Mouse (Mus musculus): Measurements from ENCODE around the gene Clstn2. TPM values are rescaled to one million over a fixed set of nuclear protein-coding genes. Genes with fewer than 3 reads are reported as not detected.

Clstn2 gene
- total RNA-seq (2021), result 10 to 100 TPM; 75.6 to 83.7 TPM
- long read RNA-seq, experiment 1, partial matches to known transcripts, result 17 of 31 reads
- long read RNA-seq, experiment 1, other reads (novel, unspliced or antisense), result 14 of 31 reads
- long read RNA-seq, experiment 2, partial matches to known transcripts, result 19 of 36 reads
- long read RNA-seq, experiment 2, other reads (novel, unspliced or antisense), result 17 of 36 reads

GRCm38 (mm10) chr9:98032573-98033272, at the start of gene Clstn2:
Clstn2 (minus strand) TSS chr9:98033181.
- peak within 1 kb of the TSS; percentile 69 for H3K4me3 ChIP-seq
- intact Hi-C loops (cut with DNase I), result loop anchor here (1.0 to 10.0 kb wide), 8 partner anchors 100 to 734 kb away; no protein-coding TSS in a partner anchor
- TF ChIP-seq CTCF (IDR thresholded peaks at IDR 0.05), result peak; percentile 27

GRCm38 (mm10) chr9:98067767-98068166, 34.8 kb upstream of the Clstn2 start:
- intact Hi-C loops (cut with DNase I), result no loop called here
- no peak overlapping the region for H3K27ac ChIP-seq
- no peak for TF ChIP-seq CTCF (IDR thresholded peaks at IDR 0.05)
- H3K4me3 ChIP-seq, result no peak overlapping the region
- DNase-seq (ENCODE audit: extremely low spot score in 1 of 2, low spot score in 2 of 2), result no peak

More at GRCm38 (mm10) chr9:98032573-98033272, at the start of gene Clstn2:
- peak within 1 kb of the TSS; percentile 90 for H3K27ac ChIP-seq
- peak; percentile 79 to 85 for DNase-seq (ENCODE audit: extremely low spot score in 1 of 2, low spot score in 2 of 2)

- intact Hi-C loops (cut with DNase I), result no loop called here
- H3K4me3 ChIP-seq, result no peak overlapping the region
These were observed 28.7 kb upstream of the Clstn2 start for GRCm38 (mm10) chr9:98061646-98062045.

GRCm38 (mm10) chr9:98057291-98057690, 24.3 kb upstream of the Clstn2 start:
- intact Hi-C loops (cut with DNase I), result no loop called here
- no peak for DNase-seq (ENCODE audit: extremely low spot score in 1 of 2, low spot score in 2 of 2)
- Histone ChIP-seq H3K27ac (no peak overlapping the region), H3K4me3 (no peak overlapping the region)
- TF ChIP-seq CTCF (IDR thresholded peaks at IDR 0.05), result no peak

More at GRCm38 (mm10) chr9:98061646-98062045, 28.7 kb upstream of the Clstn2 start:
- H3K27ac ChIP-seq, result no peak overlapping the region
- no peak for DNase-seq (ENCODE audit: extremely low spot score in 1 of 2, low spot score in 2 of 2)
- TF ChIP-seq CTCF (IDR thresholded peaks at IDR 0.05), result no peak

GRCm38 (mm10) chr9:98051343-98051742, 18.4 kb upstream of the Clstn2 start:
- Histone ChIP-seq H3K4me3 (no peak overlapping the region), H3K27ac (no peak overlapping the region)
- intact Hi-C loops (cut with DNase I), result no loop called here
- DNase-seq (ENCODE audit: extremely low spot score in 1 of 2, low spot score in 2 of 2), result no peak
- TF ChIP-seq CTCF (IDR thresholded peaks at IDR 0.05), result no peak

- DNase-seq (ENCODE audit: extremely low spot score in 1 of 2, low spot score in 2 of 2), result peak; percentile 19 to 31
- Histone ChIP-seq H3K27ac (peak overlapping the region; percentile 90), H3K4me3 (peak overlapping the region; percentile 69)
- intact Hi-C loops (cut with DNase I), result loop anchor here (1.0 to 10.0 kb wide), 8 partner anchors 99 to 735 kb away; no protein-coding TSS in a partner anchor
- no peak; the same call in none of the 2 replicates for TF ChIP-seq CTCF (IDR thresholded peaks at IDR 0.05)
These were observed 383 bp upstream of the Clstn2 start for GRCm38 (mm10) chr9:98033273-98033855.

- peak overlapping the region; percentile 69 for H3K4me3 ChIP-seq
- DNase-seq (ENCODE audit: extremely low spot score in 1 of 2, low spot score in 2 of 2), result peak; percentile 29 to 46
- peak overlapping the region; percentile 90 for H3K27ac ChIP-seq
- intact Hi-C loops (cut with DNase I), result loop anchor here (5.0 to 10.0 kb wide), 7 partner anchors 100 to 577 kb away; no protein-coding TSS in a partner anchor
- TF ChIP-seq CTCF (IDR thresholded peaks at IDR 0.05), result no peak
These were observed 946 bp downstream of the Clstn2 start for GRCm38 (mm10) chr9:98031898-98032572.

GRCm38 (mm10) chr9:98030715-98031114, 2.3 kb downstream of the Clstn2 start:
- intact Hi-C loops (cut with DNase I), result loop anchor here (5.0 to 10.0 kb wide), 7 partner anchors 102 to 576 kb away; no protein-coding TSS in a partner anchor
- H3K4me3 ChIP-seq, result peak overlapping the region; percentile 69
- DNase-seq (ENCODE audit: extremely low spot score in 1 of 2, low spot score in 2 of 2), result peak in 1 of 2 experiments; percentile 36
- H3K27ac ChIP-seq, result no peak overlapping the region; the same call in 1 of the 2 replicates
- TF ChIP-seq CTCF (IDR thresholded peaks at IDR 0.05), result peak; percentile 92

- DNase-seq (ENCODE audit: extremely low spot score in 1 of 2, low spot score in 2 of 2), result no peak
- no peak overlapping the region for H3K27ac ChIP-seq
- H3K4me3 ChIP-seq, result no peak overlapping the region
- TF ChIP-seq CTCF (IDR thresholded peaks at IDR 0.05), result no peak
- intact Hi-C loops (cut with DNase I), result no loop called here
These were observed 7.4 kb downstream of the Clstn2 start for GRCm38 (mm10) chr9:98025548-98025947.

GRCm38 (mm10) chr9:98023069-98023468, 9.9 kb downstream of the Clstn2 start:
- Histone ChIP-seq H3K4me3 (no peak overlapping the region), H3K27ac (no peak overlapping the region)
- no peak for DNase-seq (ENCODE audit: extremely low spot score in 1 of 2, low spot score in 2 of 2)
- no peak for TF ChIP-seq CTCF (IDR thresholded peaks at IDR 0.05)
- intact Hi-C loops (cut with DNase I), result no loop called here

GRCm38 (mm10) chr9:98019876-98020275, 13.1 kb downstream of the Clstn2 start:
- intact Hi-C loops (cut with DNase I), result loop anchor here (2.0 kb wide), 1 partner anchor 45 kb away; no protein-coding TSS in a partner anchor
- DNase-seq (ENCODE audit: extremely low spot score in 1 of 2, low spot score in 2 of 2), result no peak
- no peak for TF ChIP-seq CTCF (IDR thresholded peaks at IDR 0.05)
- no peak overlapping the region for H3K4me3 ChIP-seq
- peak overlapping the region; percentile 56 for H3K27ac ChIP-seq
